Mouse (Mus musculus): ENCODE measurements around the gene Large2.

- TF ChIP-seq CTCF (IDR thresholded peaks at IDR 0.05; ENCODE audit: low read depth) (no peak), EP300 (IDR thresholded peaks at IDR 0.05; ENCODE audit: low read depth) (no peak)
Measured at GRCm38 (mm10) chr2:92400682-92401081, 26.0 kb upstream of the Large2 start.

Measured in liver, embryonic 14.5 days (tissue).